Mouse (Mus musculus) heart, postnatal 0 days (tissue): ENCODE results near the gene Schip1. TPM values are rescaled to one million over a fixed set of nuclear protein-coding genes. Genes with fewer than 3 reads are reported as not detected.

Experiments used
- ATAC-seq: fragments of 200-750 bp; cut with Nextera tagmentation; 2 replicates; pipeline ENCODE4 v1.8.0; 2017; ENCODE audit warnings: low read depth, moderate number of reproducible peaks, moderate library complexity; ENCODE audit not compliant: insufficient read depth
- DNase-seq: peaks from one replicate; pipeline ENCODE4 v3.0.0-alpha.2; 2016; ENCODE audit warnings: low spot score
- H3K27ac ChIP-seq: fragments of 300-500 bp; sonication (generic); 2 replicates; pipeline ENCODE4 v1.5.1; 2014; ENCODE audit warnings: low read depth, mild to moderate bottlenecking
- H3K27me3 ChIP-seq: fragments of 300-500 bp; sonication (generic); 2 replicates; pipeline ENCODE4 v1.6.1; 2014; ENCODE audit warnings: low read length, mixed read lengths; ENCODE audit not compliant: control insufficient read depth, insufficient read depth
- H3K36me3 ChIP-seq: fragments of 300-500 bp; sonication (generic); replicated peaks from 2 replicates; pipeline ENCODE4 v1.6.1; 2014; ENCODE audit warnings: low read length, mixed read lengths; ENCODE audit not compliant: control insufficient read depth, insufficient read depth
- H3K4me1 ChIP-seq: fragments of 300-500 bp; sonication (generic); 2 replicates; pipeline ENCODE4 v1.6.1; 2014; ENCODE audit warnings: antibody characterized with exemption; ENCODE audit not compliant: control insufficient read depth, insufficient read depth
- H3K4me2 ChIP-seq: fragments of 300-500 bp; sonication (generic); 2 replicates; pipeline ENCODE4 v1.6.1; 2014; ENCODE audit warnings: low read depth, mild to moderate bottlenecking, low read length, moderate library complexity
- H3K4me3 ChIP-seq: fragments of 300-500 bp; sonication (generic); 2 replicates; pipeline ENCODE4 v1.5.1; 2014; ENCODE audit warnings: low read depth, low read length
- H3K9ac ChIP-seq: fragments of 300-500 bp; sonication (generic); replicated peaks from 2 replicates; pipeline ENCODE4 v1.6.1; 2014; ENCODE audit warnings: low read depth, low read length, mixed read lengths
- H3K9me3 ChIP-seq: fragments of 300-500 bp; sonication (generic); replicated peaks from 2 replicates; pipeline ENCODE4 v1.6.1; 2016; ENCODE audit warnings: low read length; ENCODE audit not compliant: control insufficient read depth
- CTCF ChIP-seq: IDR thresholded peaks from 2 replicates; pipeline ENCODE4 v1.5.1; 2016; ENCODE audit warnings: antibody characterized with exemption, control low read depth, low read depth
- EP300 ChIP-seq: IDR thresholded peaks from 2 replicates; pipeline ENCODE4 v1.6.1; 2016; ENCODE audit warnings: antibody characterized with exemption, low read depth
- WGBS: fragments of 180-500 bp; shearing (Covaris S2); extraction: QIAGEN DNeasy Blood & Tissue Kit; methylation state at CpG from one replicate; pipeline ENCODE4 v1.1.7; 2014; 5-methylcytosine and 5-hydroxymethylcytosine counted together
- polyA plus RNA-seq: library from polyadenylated mRNA; unstranded; fragments of >200 nt; fragmentation: Nextera tagmentation; extraction: Ambion mirVana; gene quantifications from 2 replicates; pipeline ENCODE4 v1.2.1, GENCODE M21; 2015
- total RNA-seq: library from RNA; depleted of rRNA; stranded (reverse); fragments of >200 nt; gene quantifications from 2 replicates; pipeline ENCODE4 v1.2.3, GENCODE M21; 2014; ENCODE audit warnings: low replicate concordance

The Schip1 gene
- total and polyA plus RNA-seq, 2 experiments from 2014 or later, result 58.4 to 74.3 TPM

- Histone ChIP-seq H3K4me2 (no peak overlapping the region), H3K4me1 (peaks cover 46% of the 10 kb centered on the region), H3K9me3 (no peaks in the 10 kb centered on the region), H3K4me3 (no peak overlapping the region), H3K27ac (peak overlapping the region; percentile 95), H3K36me3 (no peaks in the 10 kb centered on the region), H3K9ac (no peak overlapping the region), H3K27me3 (no peaks in the 10 kb centered on the region)
- no peak for DNase-seq
- 80% methylated on average over 12 of the region's 12 CpGs for WGBS
- TF ChIP-seq EP300 (no peak), CTCF (peak; percentile 47)
- no peak for ATAC-seq
Measured at GRCm38 (mm10) chr3:68582103-68582740, 517.6 kb downstream of the Schip1 start.

GRCm38 (mm10) chr3:68583031-68583693 is 518.6 kb downstream of the Schip1 start:
- Histone ChIP-seq H3K4me1 (peaks cover 53% of the 10 kb centered on the region), H3K9me3 (no peaks in the 10 kb centered on the region), H3K4me3 (peak overlapping the region; percentile 29), H3K9ac (peak overlapping the region; percentile 44; the same call in 1 of the 2 replicates), H3K27ac (peak overlapping the region; percentile 95), H3K36me3 (no peaks in the 10 kb centered on the region), H3K27me3 (no peaks in the 10 kb centered on the region), H3K4me2 (peak overlapping the region; percentile 54)
- 9% methylated on average over 14 of the region's 14 CpGs for WGBS
- DNase-seq, result peak; percentile 36
- no peak for TF ChIP-seq CTCF
- TF ChIP-seq EP300, result no peak
- ATAC-seq, result no peak

DNA sequence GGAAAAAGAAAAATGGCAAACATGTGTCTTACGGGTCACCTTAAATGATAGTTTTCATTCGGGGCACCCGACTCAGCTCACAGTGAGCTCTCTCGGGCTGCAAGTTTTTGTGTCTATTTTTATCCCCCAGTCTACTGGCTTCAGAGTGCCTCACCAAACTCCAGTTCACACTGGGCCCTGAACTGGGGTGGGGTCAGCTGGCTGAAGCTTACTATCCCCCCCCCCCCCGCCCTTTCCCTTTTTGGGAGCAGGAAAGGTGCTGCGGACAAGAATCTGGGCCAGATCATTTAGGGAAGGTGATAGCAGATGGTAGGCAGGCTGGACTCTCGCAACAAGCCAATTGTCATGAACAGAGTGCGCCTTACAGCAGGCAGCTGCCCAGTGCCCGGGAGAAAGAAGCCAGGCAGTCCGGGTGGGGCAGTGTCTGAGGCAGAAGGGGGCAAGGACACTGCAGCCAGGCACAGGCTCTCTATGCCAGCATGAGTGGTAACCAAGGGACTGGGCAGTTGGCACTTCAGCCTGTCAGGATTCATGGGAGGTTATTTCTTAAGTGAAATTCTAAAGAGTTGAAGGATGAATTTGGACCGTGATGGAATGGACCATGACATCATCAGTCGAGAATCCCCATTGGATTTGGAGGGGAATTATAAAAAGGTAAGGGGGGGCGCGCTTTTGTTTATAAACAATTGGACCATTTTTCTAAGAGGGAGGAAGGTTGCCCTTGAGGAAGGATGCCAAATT is 519.3 kb downstream of the Schip1 start:
- peak overlapping the region; percentile 95 for H3K27ac ChIP-seq
- peak overlapping the region; percentile 29 for H3K4me3 ChIP-seq
- peak overlapping the region; percentile 54 for H3K4me2 ChIP-seq
- H3K9ac ChIP-seq, result peak overlapping the region; percentile 44
- no peaks in the 10 kb centered on the region for H3K27me3 ChIP-seq
- no peaks in the 10 kb centered on the region for H3K36me3 ChIP-seq
- no peaks in the 10 kb centered on the region for H3K9me3 ChIP-seq
- no peak for TF ChIP-seq CTCF
- ATAC-seq (peak; percentile 80), DNase-seq (peak; percentile 66)
- 23% methylated on average over 14 of the region's 14 CpGs for WGBS
- H3K4me1 ChIP-seq, result peaks cover 58% of the 10 kb centered on the region

DNA sequence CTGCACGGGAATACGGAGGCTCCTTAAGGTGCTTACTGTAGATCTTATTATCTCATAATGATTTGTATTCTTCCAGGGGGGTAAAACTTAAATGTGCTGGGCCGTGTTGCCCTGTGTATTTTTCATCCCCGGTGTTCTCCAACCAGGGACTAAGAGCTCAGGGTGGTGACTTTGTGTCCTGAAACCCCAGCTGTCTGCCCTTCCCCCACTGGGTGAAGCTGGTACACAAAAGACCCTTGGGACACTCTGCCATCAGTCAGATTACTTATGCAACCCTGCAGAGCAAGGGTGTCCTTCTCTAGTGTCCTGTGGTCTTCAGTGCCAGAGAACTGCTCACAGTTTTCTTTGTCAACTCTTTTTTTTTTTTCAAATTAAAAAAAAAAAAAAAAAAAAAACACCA is 520.6 kb downstream of the Schip1 start:
- H3K27me3 ChIP-seq, result no peaks in the 10 kb centered on the region
- H3K27ac ChIP-seq, result peak overlapping the region; percentile 95
- H3K36me3 ChIP-seq, result no peaks in the 10 kb centered on the region
- no peak for DNase-seq
- H3K4me3 ChIP-seq, result peak overlapping the region; percentile 29
- no peaks in the 10 kb centered on the region for H3K9me3 ChIP-seq
- peaks cover 68% of the 10 kb centered on the region for H3K4me1 ChIP-seq
- H3K4me2 ChIP-seq, result peak overlapping the region; percentile 54
- TF ChIP-seq CTCF, result no peak
- no peak for TF ChIP-seq EP300
- peak overlapping the region; percentile 24; the same call in 1 of the 2 replicates for H3K9ac ChIP-seq
- 71% methylated on average over 4 of the region's 4 CpGs for WGBS
- no peak for ATAC-seq

- Histone ChIP-seq H3K4me1 (peaks cover 82% of the 10 kb centered on the region), H3K36me3 (0 out of 2 replicates have a peak, but pooled peaks cover 4% of the 10 kb centered on the region), H3K4me2 (peak overlapping the region; percentile 47), H3K27me3 (no peaks in the 10 kb centered on the region), H3K4me3 (no peak overlapping the region), H3K9me3 (no peaks in the 10 kb centered on the region), H3K27ac (peak overlapping the region; percentile 84), H3K9ac (peak overlapping the region; percentile 27; the same call in 1 of the 2 replicates)
- DNase-seq (peak; percentile 53), ATAC-seq (peak; percentile 12; the same call in 1 of the 2 replicates)
- no peak for TF ChIP-seq CTCF
- no peak for TF ChIP-seq EP300
- 14% methylated on average over 9 of the region's 9 CpGs for WGBS
Measured at GRCm38 (mm10) chr3:68586646-68587064, 522.1 kb downstream of the Schip1 start.
